Mouse (Mus musculus) stomach, postnatal 0 days (tissue): ENCODE data around the gene St3gal6.

ENCODE experiments used
- CTCF ChIP-seq: IDR thresholded peaks from 2 replicates; pipeline ENCODE4 v1.5.1; 2016; ENCODE audit warnings: antibody characterized with exemption, low read depth, mild to moderate bottlenecking, moderate library complexity
- EP300 ChIP-seq: optimal IDR thresholded peaks from 2 replicates; pipeline ENCODE3; 2016; ENCODE audit warnings: antibody characterized with exemption

GRCm38 (mm10) chr16:58536076-58536475 lies 12.0 kb upstream of the St3gal6 start:
- no peak for TF ChIP-seq CTCF
- no peak for TF ChIP-seq EP300
